Mouse (Mus musculus): ENCODE data around the gene Tgfa. TPM values are rescaled to one million over a fixed set of nuclear protein-coding genes. Genes with fewer than 3 reads are reported as not detected.

Gene Tgfa
- polyA plus RNA-seq, 1 experiment, result 0.20 TPM

GRCm38 (mm10) chr6:86190622-86191021 lies 4.4 kb upstream of the Tgfa start:
- no peaks in the 10 kb centered on the region for H3K36me3 ChIP-seq (ENCODE audit: control insufficient read depth, insufficient read depth)
- H3K4me3 ChIP-seq, result no peak overlapping the region
- no peak overlapping the region for H3K4me2 ChIP-seq (ENCODE audit: low read depth)
- TF ChIP-seq POLR2A (IDR thresholded peaks at IDR 0.05; ENCODE audit: insufficient read length, low read depth) (no peak), USF1 (IDR thresholded peaks at IDR 0.05; ENCODE audit: low read depth) (no peak), E2F4 (IDR thresholded peaks at IDR 0.05; ENCODE audit: insufficient read depth) (no peak), TCF12 (IDR thresholded peaks at IDR 0.05; ENCODE audit: insufficient read depth, poor library complexity, severe bottlenecking) (no peak), POLR2AphosphoS2 (IDR thresholded peaks at IDR 0.05; ENCODE audit: insufficient read length, low read depth) (no peak), TCF3 (IDR thresholded peaks at IDR 0.05; ENCODE audit: insufficient read length, low read depth) (no peak), CEBPB (IDR thresholded peaks at IDR 0.05; ENCODE audit: insufficient read depth, poor library complexity, severe bottlenecking) (no peak), MYOD1 (IDR thresholded peaks at IDR 0.05; ENCODE audit: control insufficient read depth in 1 of 3, insufficient read length in 2 of 3, low read depth in 2 of 3) (no peak)
- no peaks in the 10 kb centered on the region for H3K79me2 ChIP-seq (ENCODE audit: control insufficient read depth, insufficient read depth)
- H3K27me3 ChIP-seq (ENCODE audit: control insufficient read depth, insufficient read depth, insufficient read length), result peaks cover 19% of the 10 kb centered on the region
- no peak overlapping the region for H3ac ChIP-seq (ENCODE audit: control insufficient read depth, insufficient read length)

- H3K4me3 ChIP-seq, result no peak overlapping the region
- H3K4me2 ChIP-seq (ENCODE audit: low read depth), result no peak overlapping the region
- peaks cover 34% of the 10 kb centered on the region for H3K27me3 ChIP-seq (ENCODE audit: control insufficient read depth, insufficient read depth, insufficient read length)
- H3ac ChIP-seq (ENCODE audit: control insufficient read depth, insufficient read length), result no peak overlapping the region
- no peaks in the 10 kb centered on the region for H3K36me3 ChIP-seq (ENCODE audit: control insufficient read depth, insufficient read depth)
- no peaks in the 10 kb centered on the region for H3K79me2 ChIP-seq (ENCODE audit: control insufficient read depth, insufficient read depth)
- TF ChIP-seq USF1 (IDR thresholded peaks at IDR 0.05; ENCODE audit: low read depth) (peak; percentile 5), TCF12 (IDR thresholded peaks at IDR 0.05; ENCODE audit: insufficient read depth, poor library complexity, severe bottlenecking) (no peak), MYOG (IDR thresholded peaks at IDR 0.05; ENCODE audit: control insufficient read depth in 1 of 3, insufficient read depth in 1 of 3, insufficient read length in 2 of 3, low read depth in 2 of 3) (peak; percentile 46 to 94 (median 88)), MYOD1 (IDR thresholded peaks at IDR 0.05; ENCODE audit: control insufficient read depth in 1 of 3, insufficient read length in 2 of 3, low read depth in 2 of 3) (peak in 2 of 3 experiments; percentile 82 to 88), TCF3 (IDR thresholded peaks at IDR 0.05; ENCODE audit: insufficient read length, low read depth) (peak; percentile 42)
Measured at GRCm38 (mm10) chr6:86192978-86193377, 2.0 kb upstream of the Tgfa start.

GRCm38 (mm10) chr6:86193879-86194278 lies 1.1 kb upstream of the Tgfa start:
- H3K4me2 ChIP-seq (ENCODE audit: low read depth), result no peak overlapping the region
- no peaks in the 10 kb centered on the region for H3K79me2 ChIP-seq (ENCODE audit: control insufficient read depth, insufficient read depth)
- peaks cover 42% of the 10 kb centered on the region for H3K27me3 ChIP-seq (ENCODE audit: control insufficient read depth, insufficient read depth, insufficient read length)

GRCm38 (mm10) chr6:86196034-86196433 lies 1.0 kb downstream of the Tgfa start:
- no peak overlapping the region for H3K4me3 ChIP-seq
- H3K27me3 ChIP-seq (ENCODE audit: control insufficient read depth, insufficient read depth, insufficient read length), result peaks cover 43% of the 10 kb centered on the region
- no peak overlapping the region for H3ac ChIP-seq (ENCODE audit: control insufficient read depth, insufficient read length)
- TF ChIP-seq CEBPB (IDR thresholded peaks at IDR 0.05; ENCODE audit: insufficient read depth, poor library complexity, severe bottlenecking) (no peak), USF1 (IDR thresholded peaks at IDR 0.05; ENCODE audit: low read depth) (no peak), TCF3 (IDR thresholded peaks at IDR 0.05; ENCODE audit: insufficient read length, low read depth) (no peak), TCF12 (IDR thresholded peaks at IDR 0.05; ENCODE audit: insufficient read depth, poor library complexity, severe bottlenecking) (no peak), E2F4 (IDR thresholded peaks at IDR 0.05; ENCODE audit: insufficient read depth) (no peak)
- peak overlapping the region; percentile 58 for H3K4me2 ChIP-seq (ENCODE audit: low read depth)
- H3K36me3 ChIP-seq (ENCODE audit: control insufficient read depth, insufficient read depth), result no peaks in the 10 kb centered on the region
- H3K79me2 ChIP-seq (ENCODE audit: control insufficient read depth, insufficient read depth), result no peaks in the 10 kb centered on the region

More at GRCm38 (mm10) chr6:86193879-86194278, 1.1 kb upstream of the Tgfa start:
- no peak overlapping the region for H3K4me3 ChIP-seq
- H3ac ChIP-seq (ENCODE audit: control insufficient read depth, insufficient read length), result no peak overlapping the region
- TF ChIP-seq POLR2AphosphoS2 (IDR thresholded peaks at IDR 0.05; ENCODE audit: insufficient read length, low read depth), result no peak
- no peaks in the 10 kb centered on the region for H3K36me3 ChIP-seq (ENCODE audit: control insufficient read depth, insufficient read depth)

GRCm38 (mm10) chr6:86197150-86197862 lies 2.3 kb downstream of the Tgfa start:
- Histone ChIP-seq H3K79me2 (ENCODE audit: control insufficient read depth, insufficient read depth) (no peaks in the 10 kb centered on the region), H3K4me2 (ENCODE audit: low read depth) (no peak overlapping the region), H3ac (ENCODE audit: control insufficient read depth, insufficient read length) (no peak overlapping the region), H3K36me3 (ENCODE audit: control insufficient read depth, insufficient read depth) (no peaks in the 10 kb centered on the region), H3K27me3 (ENCODE audit: control insufficient read depth, insufficient read depth, insufficient read length) (peaks cover 42% of the 10 kb centered on the region), H3K4me3 (no peak overlapping the region)
- TF ChIP-seq MYOG (IDR thresholded peaks at IDR 0.05; ENCODE audit: control insufficient read depth in 1 of 3, insufficient read depth in 1 of 3, insufficient read length in 2 of 3, low read depth in 2 of 3) (no peak), POLR2AphosphoS2 (IDR thresholded peaks at IDR 0.05; ENCODE audit: insufficient read length, low read depth) (no peak), MAX (IDR thresholded peaks at IDR 0.05; ENCODE audit: low read depth) (no peak), USF1 (IDR thresholded peaks at IDR 0.05; ENCODE audit: low read depth) (no peak)

- no peak overlapping the region for H3ac ChIP-seq (ENCODE audit: control insufficient read depth, insufficient read length)
- TF ChIP-seq CEBPB (IDR thresholded peaks at IDR 0.05; ENCODE audit: insufficient read depth, poor library complexity, severe bottlenecking), result no peak
- H3K4me3 ChIP-seq, result no peak overlapping the region
- H3K79me2 ChIP-seq (ENCODE audit: control insufficient read depth, insufficient read depth), result no peaks in the 10 kb centered on the region
- H3K36me3 ChIP-seq (ENCODE audit: control insufficient read depth, insufficient read depth), result no peaks in the 10 kb centered on the region
- no peak overlapping the region for H3K4me2 ChIP-seq (ENCODE audit: low read depth)
- peaks cover 25% of the 10 kb centered on the region for H3K27me3 ChIP-seq (ENCODE audit: control insufficient read depth, insufficient read depth, insufficient read length)
Measured at GRCm38 (mm10) chr6:86200934-86201333, 5.9 kb downstream of the Tgfa start.
